Mouse (Mus musculus) embryonic stem cell, embryonic (primary cell): ENCODE data around the gene Naif1.

ENCODE experiments used
- CTCF ChIA-PET, 4 experiments: fragments of 300-600 bp in 2 of 4; fragments of 350-600 bp in 2 of 4; sonication (Branson Sonifier 250); formaldehyde crosslinking; loops; one replicate each; lab custom pipeline; 2022; ENCODE audit warnings: inconsistent platforms in 2 of 4; lab: Charles Lee
- POLR2A ChIA-PET, 4 experiments: fragments of 300-600 bp in 2 of 4; fragments of 350-600 bp in 2 of 4; sonication (Branson Sonifier 250); formaldehyde crosslinking; loops; one replicate each; lab custom pipeline; 2022; ENCODE audit warnings: antibody characterized with exemption in 4 of 4, inconsistent platforms in 1 of 4; lab: Charles Lee

The Naif1 gene

DNA sequence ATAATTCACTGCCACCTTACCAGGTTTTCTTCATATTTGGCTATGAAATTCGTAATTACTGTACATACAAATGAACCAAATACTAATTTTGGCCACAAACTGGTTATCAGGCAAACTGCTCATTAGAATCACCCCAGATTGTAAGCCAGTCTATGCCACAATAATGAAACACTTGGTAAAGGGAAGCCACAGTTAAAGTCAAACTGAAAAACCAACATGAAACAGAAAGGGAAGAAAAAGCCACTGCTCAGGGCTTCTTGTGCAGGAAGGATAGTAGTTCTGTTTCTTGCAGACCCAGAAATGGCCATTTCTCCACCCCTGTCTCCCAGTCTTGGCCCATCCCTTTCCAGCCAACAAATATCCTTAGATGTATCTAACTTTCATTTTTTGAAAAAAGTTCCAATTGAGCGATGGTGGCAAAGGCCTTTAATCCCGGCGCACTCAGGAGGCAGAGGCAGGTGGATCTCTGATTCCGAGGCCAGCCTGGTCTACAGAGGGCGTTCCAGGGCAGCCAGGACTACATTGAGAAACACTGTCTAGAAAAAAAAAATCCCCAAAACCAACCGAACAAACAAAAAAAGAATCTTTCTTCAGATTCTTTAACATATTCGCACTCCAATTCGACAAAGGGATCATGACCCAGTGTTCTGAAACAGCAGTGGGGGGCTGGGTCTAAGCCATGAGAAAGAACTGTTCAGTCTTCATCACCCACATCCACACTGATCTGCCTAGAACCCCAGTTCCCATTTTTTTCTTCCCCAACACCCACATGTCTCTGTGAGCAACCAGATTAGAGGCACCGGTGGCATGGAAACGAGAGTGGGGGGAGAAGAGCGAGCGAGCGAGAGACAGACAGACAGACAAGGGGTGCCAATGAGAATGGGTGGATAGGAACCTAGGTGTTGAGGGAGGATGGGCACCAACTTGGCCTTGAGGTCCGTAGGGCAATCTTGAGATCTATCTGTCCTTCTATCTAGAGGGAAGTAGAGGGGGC lies at the start of gene Naif1:
Gene Naif1 (plus strand): TSS at position 697 of the 994 bp plus-strand sequence.
- CTCF ChIA-PET, result interaction anchor here (0.5 to 1.3 kb wide), 6 partner anchors 10 to 167 kb away, joined by 3 to 8 read pairs (median 3); no protein-coding TSS in a partner anchor
- POLR2A ChIA-PET, result interaction anchor here (0.6 to 2.5 kb wide), 15 partner anchors 10 to 762 kb away, joined by 3 to 19 read pairs (median 5); partner anchors contain the start of gene Abl1 (in 1 of the 4)

GRCm38 (mm10) chr2:32404663-32405062 lies 45.6 kb upstream of the Naif1 start:
- ChIA-PET CTCF (interaction anchor here (0.6 to 5.9 kb wide), 162 partner anchors 8 to 596 kb away, joined by 3 to 117 read pairs (median 4); partner anchors contain the start of genes 1110008P14Rik (in 3 of the 4), Dnm1 (in 3 of the 4), Slc25a25 (in 3 of the 4) and 9430097D07Rik (in 2 of the 4)), POLR2A (interaction anchor here in 3 of 4 experiments (0.6 to 2.2 kb wide), 19 partner anchors 14 to 285 kb away, joined by 3 to 10 read pairs (median 3); partner anchors contain the start of genes 1110008P14Rik (in 1 of the 3), Dpm2 (in 1 of the 3) and Slc25a25 (in 1 of the 3))

DNA sequence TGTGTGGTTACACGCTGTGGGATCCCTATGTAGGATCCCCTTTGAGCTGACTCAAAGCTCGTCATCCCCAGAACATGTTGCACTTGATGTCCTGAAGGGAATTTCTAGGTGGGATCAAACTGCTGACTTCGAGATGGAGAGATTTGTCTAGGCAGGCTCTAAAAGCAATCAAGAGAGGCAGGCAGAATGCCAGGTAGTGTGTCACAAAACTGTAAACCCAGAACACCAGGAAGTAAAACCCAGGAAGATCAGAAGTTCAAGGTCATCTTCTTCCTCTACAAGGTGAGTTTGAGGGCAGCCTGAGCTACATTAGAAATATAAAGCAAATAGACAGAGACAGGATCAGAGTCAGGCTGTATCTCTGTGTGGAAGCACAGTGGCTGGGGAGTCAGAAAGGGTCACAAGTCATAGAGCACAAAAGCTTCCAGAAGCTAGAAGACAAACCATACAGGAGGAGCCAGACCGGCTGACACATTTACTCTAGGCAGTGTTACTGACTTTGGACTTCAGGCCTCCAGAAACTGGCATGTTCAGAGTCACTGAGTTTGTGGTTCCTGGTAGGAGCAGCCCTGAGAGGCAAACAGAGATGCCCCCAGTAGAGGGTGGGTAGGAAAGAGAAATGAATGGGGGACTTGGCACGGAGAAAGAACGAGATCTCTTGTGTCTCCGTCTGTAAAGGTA lies 43.0 kb upstream of the Naif1 start:
- ChIA-PET POLR2A (interaction anchor here in 2 of 4 experiments (0.6 to 1.7 kb wide), 4 partner anchors 9 to 210 kb away, joined by 3 to 4 read pairs (median 3); no protein-coding TSS in a partner anchor), CTCF (interaction anchor here in 3 of 4 experiments (0.8 to 5.9 kb wide), 6 partner anchors 9 to 159 kb away, joined by 3 to 117 read pairs (median 4); no protein-coding TSS in a partner anchor)

GRCm38 (mm10) chr2:32408429-32409424 lies 41.5 kb upstream of the Naif1 start:
- ChIA-PET CTCF (interaction anchor here in 2 of 4 experiments (0.8 to 2.6 kb wide), 9 partner anchors 22 to 280 kb away, joined by 4 to 10 read pairs (median 7); partner anchors contain the start of gene 1110008P14Rik (in 1 of the 2)), POLR2A (interaction anchor here in 2 of 4 experiments (0.6 to 1.4 kb wide), 4 partner anchors 9 to 77 kb away, joined by 3 to 4 read pairs (median 3); no protein-coding TSS in a partner anchor)

- POLR2A ChIA-PET, result interaction anchor here (0.6 to 1.4 kb wide), 5 partner anchors 13 to 401 kb away, joined by 3 to 4 read pairs (median 3); no protein-coding TSS in a partner anchor
- CTCF ChIA-PET, result interaction anchor here in 3 of 4 experiments (0.6 to 2.6 kb wide), 7 partner anchors 20 to 103 kb away, joined by 3 to 10 read pairs (median 7); no protein-coding TSS in a partner anchor
Measured at GRCm38 (mm10) chr2:32411407-32411806, 38.9 kb upstream of the Naif1 start.

DNA sequence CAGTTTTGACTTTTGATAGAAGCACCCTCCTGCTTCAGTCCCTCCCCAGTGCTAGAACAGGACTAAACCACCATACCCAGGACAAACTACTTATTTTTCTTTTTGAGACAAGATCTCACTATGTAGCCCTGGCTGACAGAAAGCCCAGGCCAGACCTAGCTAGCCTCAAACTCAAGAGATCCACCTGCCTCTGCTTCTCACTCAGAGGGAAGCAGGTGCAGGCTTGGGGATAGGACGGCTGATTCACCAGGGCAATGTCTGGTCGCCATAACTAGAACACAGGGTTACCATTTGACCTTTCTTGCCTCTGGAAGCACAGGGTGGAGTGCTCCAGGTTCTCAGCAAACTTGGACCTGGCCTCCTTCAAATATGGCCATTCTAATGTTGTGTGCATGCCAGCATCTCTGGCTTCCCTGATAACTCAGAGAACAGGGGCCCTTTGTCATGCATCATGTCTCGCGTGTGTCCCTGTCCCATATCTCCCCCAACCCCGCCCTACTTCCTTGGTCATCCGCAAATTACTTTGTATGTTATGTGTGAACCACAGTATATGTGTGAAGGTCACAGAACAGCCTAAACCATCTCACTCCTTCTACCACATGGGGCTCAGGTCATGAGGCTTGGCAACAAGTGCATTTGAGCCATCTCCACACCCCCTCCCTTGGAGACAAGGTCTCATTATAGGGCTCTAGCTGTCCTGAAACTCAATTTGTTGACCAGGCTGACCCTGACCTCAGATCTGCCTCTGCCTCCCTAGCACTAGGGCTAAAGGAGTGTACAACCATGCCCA lies 37.3 kb upstream of the Naif1 start:
- ChIA-PET POLR2A (interaction anchor here in 2 of 4 experiments (0.7 to 1.6 kb wide), 3 partner anchors 10 to 1759 kb away, joined by 3 to 4 read pairs (median 4); no protein-coding TSS in a partner anchor), CTCF (interaction anchor here in 1 of 4 experiments (6.9 kb wide), 1 partner anchor 7 kb away, joined by 52 read pairs; no protein-coding TSS in a partner anchor)

GRCm38 (mm10) chr2:32413936-32414335 lies 36.3 kb upstream of the Naif1 start:
- ChIA-PET POLR2A (interaction anchor here in 1 of 4 experiments (1.6 kb wide), 1 partner anchor 11 kb away, joined by 3 read pairs; no protein-coding TSS in a partner anchor), CTCF (interaction anchor here in 3 of 4 experiments (0.5 to 6.9 kb wide), 5 partner anchors 8 to 54 kb away, joined by 3 to 52 read pairs (median 4); no protein-coding TSS in a partner anchor)

- CTCF ChIA-PET, result interaction anchor here in 3 of 4 experiments (0.5 to 6.9 kb wide), 6 partner anchors 10 to 340 kb away, joined by 3 to 52 read pairs (median 4); no protein-coding TSS in a partner anchor
- POLR2A ChIA-PET, result interaction anchor here in 2 of 4 experiments (0.9 to 1.2 kb wide), 4 partner anchors 9 to 70 kb away, joined by 3 read pairs; partner anchors contain the start of gene Slc25a25 (in 1 of the 2)
Measured at GRCm38 (mm10) chr2:32415801-32416200, 34.5 kb upstream of the Naif1 start.

- POLR2A ChIA-PET, result interaction anchor here in 2 of 4 experiments (0.9 to 1.2 kb wide), 3 partner anchors 10 to 92 kb away, joined by 3 read pairs; no protein-coding TSS in a partner anchor
- CTCF ChIA-PET, result interaction anchor here in 3 of 4 experiments (0.8 to 6.9 kb wide), 4 partner anchors 11 to 156 kb away, joined by 3 to 52 read pairs (median 4); no protein-coding TSS in a partner anchor
Measured at GRCm38 (mm10) chr2:32416556-32416955, 33.7 kb upstream of the Naif1 start.

DNA sequence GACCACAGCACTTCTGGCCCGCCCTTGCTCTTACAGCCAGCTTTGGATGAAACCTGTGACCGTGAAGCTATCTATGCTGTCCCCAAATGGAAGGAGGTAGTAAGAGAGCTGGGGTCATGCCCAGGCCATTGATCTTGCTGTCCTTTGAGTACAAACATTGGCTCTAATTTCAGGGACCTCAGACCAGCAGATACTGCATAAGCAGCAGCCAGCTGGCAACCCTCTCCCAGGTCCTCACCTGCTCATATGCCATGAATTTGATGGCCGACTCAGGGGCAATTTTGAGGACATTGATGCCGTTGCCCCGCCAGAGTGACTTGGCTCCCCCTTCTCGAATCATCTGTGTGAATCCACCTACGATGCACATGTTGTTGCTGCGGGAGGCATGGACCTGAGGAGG lies 32.8 kb upstream of the Naif1 start:
- POLR2A ChIA-PET, result interaction anchor here in 2 of 4 experiments (0.6 to 1.2 kb wide), 2 partner anchors 55 to 93 kb away, joined by 3 to 6 read pairs; no protein-coding TSS in a partner anchor

DNA sequence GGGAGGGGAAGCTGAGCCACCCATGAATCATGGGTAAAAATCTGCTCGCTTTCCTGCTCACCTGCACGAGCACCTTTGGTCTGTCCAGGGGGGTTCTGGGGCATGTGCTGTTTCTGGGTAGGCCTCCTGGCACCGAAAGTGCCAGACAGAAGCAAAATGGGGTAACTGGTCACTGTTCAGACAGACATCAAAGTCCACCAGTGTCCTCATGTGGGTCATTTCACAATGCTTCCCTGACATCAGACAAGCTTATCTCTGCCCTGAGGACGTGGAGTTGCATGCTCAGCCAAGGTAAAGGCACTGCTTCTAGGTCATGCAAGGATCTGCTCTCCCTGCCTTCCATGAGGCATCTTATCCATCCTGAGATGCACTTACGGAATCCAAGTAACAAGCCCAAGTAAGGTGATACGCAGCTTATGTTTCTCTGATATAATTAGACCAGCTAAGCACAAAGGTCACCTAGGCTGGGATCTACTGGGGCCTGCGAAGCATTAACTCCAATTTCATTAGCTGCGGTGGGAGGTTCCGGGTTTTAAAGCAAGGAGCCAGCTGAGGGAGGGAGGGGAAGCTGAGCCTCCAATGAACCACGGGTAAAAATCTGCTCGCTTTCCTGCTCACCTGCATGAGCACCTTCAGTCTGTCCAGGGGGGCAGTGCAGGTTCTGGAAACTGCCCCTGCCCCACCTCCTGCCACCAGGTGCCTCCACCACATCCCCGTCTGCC lies 31.7 kb upstream of the Naif1 start:
- CTCF ChIA-PET, result interaction anchor here in 2 of 4 experiments (0.6 to 6.9 kb wide), 3 partner anchors 13 to 260 kb away, joined by 3 to 52 read pairs (median 4); no protein-coding TSS in a partner anchor
- POLR2A ChIA-PET, result interaction anchor here in 2 of 4 experiments (1.2 to 1.4 kb wide), 3 partner anchors 10 to 11 kb away, joined by 3 to 4 read pairs (median 4); no protein-coding TSS in a partner anchor

More for the DNA sequence above, 32.8 kb upstream of the Naif1 start:
- CTCF ChIA-PET, result interaction anchor here (0.7 to 6.9 kb wide), 4 partner anchors 12 to 13 kb away, joined by 3 to 52 read pairs (median 4); no protein-coding TSS in a partner anchor

DNA sequence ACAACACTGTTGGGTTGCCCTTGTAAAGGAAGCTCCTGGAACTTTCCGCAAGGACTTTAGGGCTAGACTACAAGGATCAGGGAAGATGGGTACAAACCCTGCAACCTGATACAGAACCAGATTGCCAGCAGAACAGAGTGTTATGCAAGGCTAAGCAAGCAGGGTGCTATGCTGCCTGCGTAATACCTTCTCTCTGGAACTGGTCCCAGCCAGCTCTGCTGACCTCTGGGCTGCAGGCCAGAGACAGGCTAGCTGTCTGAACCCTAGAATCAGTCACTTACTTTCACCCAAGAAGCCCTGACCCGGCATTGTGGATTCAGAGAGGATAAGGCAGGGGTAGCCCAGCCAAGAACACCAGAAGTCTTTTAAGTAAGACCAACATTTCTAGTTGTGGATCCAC lies 30.9 kb upstream of the Naif1 start:
- ChIA-PET CTCF (interaction anchor here in 2 of 4 experiments (1.1 to 6.9 kb wide), 2 partner anchors 14 to 15 kb away, joined by 4 to 52 read pairs; no protein-coding TSS in a partner anchor), POLR2A (interaction anchor here in 1 of 4 experiments (1.4 kb wide), 2 partner anchors 10 kb away, joined by 3 to 4 read pairs; no protein-coding TSS in a partner anchor)

DNA sequence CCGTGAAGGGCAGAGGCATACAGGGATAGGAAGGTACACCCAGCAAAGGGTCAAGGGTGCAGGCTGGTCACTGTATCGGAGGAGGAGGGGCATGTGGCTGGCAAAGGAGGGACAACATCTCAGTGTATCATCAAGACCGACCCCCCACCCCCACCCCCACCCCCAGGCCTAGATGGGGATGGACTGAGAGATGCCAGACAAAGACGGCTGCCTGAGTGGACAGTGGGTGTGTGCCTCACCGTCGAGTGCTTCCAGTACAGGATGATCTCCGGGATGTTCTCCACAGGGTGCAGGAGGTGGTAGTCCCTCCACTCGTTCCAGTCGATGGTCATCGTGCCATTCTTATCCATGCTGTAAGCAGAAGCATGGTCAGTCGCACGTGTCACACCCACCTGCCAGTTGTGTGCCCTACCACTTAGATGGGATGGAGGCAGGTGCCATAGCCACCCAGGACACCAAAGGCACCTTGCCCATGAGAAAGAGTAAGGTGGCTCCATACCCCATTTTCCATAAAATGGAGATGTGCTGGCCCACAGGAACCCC lies 30.1 kb upstream of the Naif1 start:
- POLR2A ChIA-PET, result no interaction called here
- CTCF ChIA-PET, result interaction anchor here in 1 of 4 experiments (2.6 kb wide), 1 partner anchor 15 kb away, joined by 9 read pairs; no protein-coding TSS in a partner anchor

- ChIA-PET CTCF (interaction anchor here in 2 of 4 experiments (2.0 to 2.6 kb wide), 2 partner anchors 16 to 66 kb away, joined by 5 to 11 read pairs (median 9); no protein-coding TSS in a partner anchor), POLR2A (no interaction called here)
Measured at GRCm38 (mm10) chr2:32420647-32421046, 29.6 kb upstream of the Naif1 start.
